Mouse (Mus musculus) MEL (cell line): Measurements from ENCODE around the gene Slc5a4b.

ENCODE experiments used
- CHD2 ChIP-seq: IDR thresholded peaks from 2 replicates; pipeline ENCODE4 v1.6.1; 2011; ENCODE audit warnings: low read length, improper control_type of control experiment
- CTCF ChIP-seq, 3 experiments: IDR thresholded peaks in 2 of 3; conservative IDR thresholded peaks in 1 of 3; 2 replicates each; pipeline ENCODE4 v1.5.1; 2011 to 2012; ENCODE audit warnings: low read length in 3 of 3, low read depth in 2 of 3, mild to moderate bottlenecking in 2 of 3, improper control_type of control experiment in 1 of 3, inconsistent platforms in 1 of 3, mixed read lengths in 1 of 3, moderate library complexity in 1 of 3; ENCODE audit not compliant: control insufficient read depth in 1 of 3, insufficient read depth in 1 of 3, poor library complexity in 1 of 3, severe bottlenecking in 1 of 3
- ELF1 ChIP-seq: IDR thresholded peaks from 2 replicates; pipeline ENCODE4 v1.6.1; 2014; ENCODE audit warnings: low read depth, mild to moderate bottlenecking, inconsistent platforms, low read length, improper control_type of control experiment, moderate library complexity
- EP300 ChIP-seq, 2 experiments: IDR thresholded peaks; 2 replicates each; pipeline ENCODE4 v1.6.1; 2011; ENCODE audit warnings: improper control_type of control experiment in 2 of 2, low read length in 2 of 2, low read depth in 1 of 2, mild to moderate bottlenecking in 1 of 2
- GABPA ChIP-seq: IDR thresholded peaks from 2 replicates; pipeline ENCODE4 v1.6.1; 2012; ENCODE audit warnings: low read depth, mild to moderate bottlenecking, inconsistent platforms, low read length, improper control_type of control experiment, moderate library complexity
- GATA1 ChIP-seq: IDR thresholded peaks from 2 replicates; pipeline ENCODE4 v1.6.1; 2011; ENCODE audit warnings: low read depth, low read length, improper control_type of control experiment
- MEF2A ChIP-seq: IDR thresholded peaks from 2 replicates; pipeline ENCODE4 v1.6.1; 2014; ENCODE audit warnings: low read depth, mild to moderate bottlenecking, inconsistent platforms, low read length, improper control_type of control experiment; ENCODE audit not compliant: poor library complexity, insufficient replicate concordance, severe bottlenecking; ENCODE audit errors: extremely low read depth
- MXI1 ChIP-seq: IDR thresholded peaks from 2 replicates; pipeline ENCODE4 v1.6.1; 2011; ENCODE audit warnings: mild to moderate bottlenecking, low read depth, low read length, improper control_type of control experiment
- MYB ChIP-seq: IDR thresholded peaks from 2 replicates; pipeline ENCODE4 v1.6.1; 2011; ENCODE audit warnings: mild to moderate bottlenecking, low read depth, low read length, improper control_type of control experiment
- RCOR1 ChIP-seq: IDR thresholded peaks from 2 replicates; pipeline ENCODE4 v1.6.1; 2012; ENCODE audit warnings: low read depth, mild to moderate bottlenecking, inconsistent platforms, low read length, improper control_type of control experiment
- TAL1 ChIP-seq: IDR thresholded peaks from 2 replicates; pipeline ENCODE4 v1.6.1; 2012; ENCODE audit warnings: mild to moderate bottlenecking, inconsistent platforms, low read length, moderate library complexity, mixed read lengths
- USF1 ChIP-seq: IDR thresholded peaks from 2 replicates; pipeline ENCODE4 v1.6.1; 2014; ENCODE audit warnings: low read depth, mild to moderate bottlenecking, inconsistent platforms, low read length, improper control_type of control experiment, moderate library complexity
- ZC3H11A ChIP-seq: IDR thresholded peaks from 2 replicates; pipeline ENCODE4 v1.6.1; 2012; ENCODE audit warnings: low read depth, mild to moderate bottlenecking, inconsistent platforms, low read length, improper control_type of control experiment

- TF ChIP-seq CTCF (IDR thresholded peaks at IDR 0.05 in 2 of 3, conservative IDR thresholded peaks at IDR 0.05 in 1 of 3; ENCODE audit: control insufficient read depth in 1 of 3, insufficient read depth in 1 of 3, low read depth in 2 of 3, low read length in 3 of 3, poor library complexity in 1 of 3, severe bottlenecking in 1 of 3) (no peak; a peak in 1 of 6 replicates), MYB (no peak), CHD2 (no peak), EP300 (IDR thresholded peaks at IDR 0.05; ENCODE audit: low read depth in 1 of 2, low read length in 2 of 2) (no peak), MXI1 (no peak), GATA1 (no peak), ELF1 (no peak), TAL1 (no peak), GABPA (no peak), RCOR1 (no peak), ZC3H11A (no peak), MEF2A (no peak), USF1 (no peak)
These were observed 9.5 kb upstream of the Slc5a4b start for GRCm38 (mm10) chr10:76120124-76120711.
